ENCODE assay signal across 27 mouse cellular contexts in genomic region chr7:6756777-6757291, GRCm38 (mm10). TPM values are rescaled to one million over a fixed set of nuclear protein-coding genes. Genes with fewer than 3 reads are reported as not detected.
"Had no signal": no experiment of that assay in that cellular context is flagged by ENCODE, and none has a peak within 500 bp of the region (broad histone marks: within the 10 kb centered on the region; RNA-seq: fewer than 3 reads in every experiment).

No protein-coding gene starts in this region.

- DNase-seq: gastrocnemius, adult 2 months; gastrocnemius, postnatal 10 days; gastrocnemius, postnatal 25 days; heart, adult 2 months; heart, postnatal 10 days; heart, postnatal 4 days; kidney, adult 18-20 months; kidney, adult 9 months; kidney, postnatal 14 days; kidney, postnatal 4 days; layer of hippocampus, postnatal 36 days; left cerebral cortex, postnatal 4 days; liver, embryonic 13.5 days had no signal

- H3K27ac ChIP-seq: gastrocnemius, adult 2 months; heart, adult 2 months; hindbrain, embryonic 10.5 days; hindbrain, embryonic 12.5 days; hindbrain, embryonic 14.5 days; intestine, embryonic 15.5 days; kidney, embryonic 15.5 days; kidney, postnatal 0 days; layer of hippocampus, adult 2 months; limb, embryonic 13.5 days; limb, embryonic 15.5 days; liver, embryonic 13.5 days had no signal

- H3K27me3 ChIP-seq: heart, embryonic 12.5 days; hindbrain, embryonic 12.5 days; intestine, embryonic 15.5 days; kidney, embryonic 15.5 days; limb, embryonic 13.5 days; limb, embryonic 15.5 days; liver, embryonic 13.5 days had no signal

- H3K4me1 ChIP-seq: intestine, embryonic 15.5 days had no signal

- H3K9ac ChIP-seq: heart, embryonic 12.5 days; hindbrain, embryonic 12.5 days; hindbrain, embryonic 14.5 days; intestine, embryonic 15.5 days; kidney, embryonic 15.5 days; limb, embryonic 13.5 days; limb, embryonic 15.5 days; liver, embryonic 13.5 days had no signal

- H3K9me3 ChIP-seq: heart, embryonic 12.5 days; hindbrain, embryonic 10.5 days; hindbrain, embryonic 12.5 days; intestine, embryonic 15.5 days; kidney, embryonic 15.5 days; limb, embryonic 15.5 days; liver, embryonic 13.5 days had no signal

- H3K4me2 ChIP-seq: heart, embryonic 12.5 days; hindbrain, embryonic 12.5 days; hindbrain, embryonic 14.5 days; intestine, embryonic 15.5 days; kidney, embryonic 15.5 days; limb, embryonic 13.5 days; limb, embryonic 15.5 days; liver, embryonic 13.5 days had no signal

- H3K36me3 ChIP-seq: hindbrain, embryonic 10.5 days; hindbrain, embryonic 12.5 days; intestine, embryonic 15.5 days; kidney, embryonic 15.5 days; limb, embryonic 13.5 days; limb, embryonic 15.5 days; liver, embryonic 13.5 days had no signal

- ATAC-seq: hindbrain, embryonic 16.5 days; inflammation-experienced regulatory T-cells, adult 6 months; intestine, embryonic 15.5 days; intestine, postnatal 0 days had no signal

- H3K4me3 ChIP-seq: gastrocnemius, adult 2 months; heart, adult 2 months; heart, embryonic 12.5 days; hindbrain, embryonic 10.5 days; hindbrain, embryonic 12.5 days; intestine, embryonic 15.5 days; kidney, embryonic 15.5 days; layer of hippocampus, adult 2 months; limb, embryonic 13.5 days; limb, embryonic 15.5 days; liver, embryonic 13.5 days had no signal

RNA-seq across cellular contexts. Expression of gene Usp29, which starts 26.5 kb away (rescaled TPM):
- total RNA-seq: granulocyte monocyte progenitor cell, adult 5-6 weeks had no signal

RNA-seq across cellular contexts. Expression of gene Peg3, which starts 26.6 kb away (rescaled TPM):
- polyA plus RNA-seq: inflammation-experienced regulatory T-cells, adult 6 months had no signal
